Mouse (Mus musculus): ENCODE measurements at regions not wholly inside any gene's neighbourhood (a gene's known extent, or its start where the extent isn't known, plus 50 kb on each side); places are given as distances from the start of the nearest gene placed in this dataset.

DNA sequence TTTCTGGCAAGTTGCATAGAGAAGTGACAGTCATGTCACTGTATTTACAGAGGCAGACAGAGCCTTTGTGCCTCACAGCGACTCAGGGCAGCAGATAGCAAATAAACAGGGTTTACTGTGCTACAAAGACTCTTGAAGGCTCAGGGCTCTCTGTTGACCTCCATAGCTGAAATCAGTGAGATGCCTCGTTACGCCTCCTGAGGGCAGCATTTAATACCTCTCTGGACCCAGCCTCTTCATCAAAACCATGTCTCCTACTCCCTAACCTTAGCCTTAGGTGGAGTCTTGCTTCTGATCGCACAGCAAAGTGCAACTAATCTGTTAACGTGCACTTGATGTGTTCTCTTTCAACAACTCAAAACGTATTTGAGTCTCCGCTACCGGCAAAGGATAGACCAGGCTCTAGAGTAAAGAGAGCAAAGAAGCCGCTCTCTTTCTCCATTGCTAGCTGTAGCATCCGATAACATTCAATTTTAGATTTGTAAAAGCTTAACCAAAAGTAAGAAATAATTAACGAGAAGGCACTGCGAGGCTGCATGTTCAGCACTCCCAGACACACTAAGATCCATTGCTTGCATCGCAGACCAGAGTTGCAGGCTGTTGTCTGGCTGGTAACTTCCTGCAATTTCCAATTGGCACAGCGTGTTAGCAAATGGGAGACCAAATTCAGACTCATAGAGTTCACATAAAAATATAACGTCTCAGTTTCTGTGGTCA, 101.1 kb upstream of the Man2a1 start:
- peak; percentile 45 to 72 for DNase-seq

DNA sequence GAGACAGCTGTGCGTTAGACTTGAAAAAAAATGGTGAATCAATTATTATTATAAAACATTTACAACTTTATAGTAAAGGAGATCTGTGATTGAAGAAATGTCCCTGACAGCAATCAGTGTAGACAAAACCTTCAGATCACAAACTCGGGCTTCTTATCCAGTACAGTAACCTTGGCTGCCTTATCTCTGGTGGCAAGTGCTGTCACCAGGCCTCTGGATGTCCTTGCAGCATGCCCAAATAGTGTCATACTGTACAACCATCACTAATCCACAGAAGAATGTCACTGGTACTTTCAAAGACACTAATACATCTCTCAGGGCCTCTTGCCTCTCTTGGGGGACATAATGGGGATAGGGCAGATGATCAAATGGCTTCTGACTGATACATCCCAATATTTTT, 98.2 kb upstream of the Man2a1 start:
- DNase-seq: no peak

DNA sequence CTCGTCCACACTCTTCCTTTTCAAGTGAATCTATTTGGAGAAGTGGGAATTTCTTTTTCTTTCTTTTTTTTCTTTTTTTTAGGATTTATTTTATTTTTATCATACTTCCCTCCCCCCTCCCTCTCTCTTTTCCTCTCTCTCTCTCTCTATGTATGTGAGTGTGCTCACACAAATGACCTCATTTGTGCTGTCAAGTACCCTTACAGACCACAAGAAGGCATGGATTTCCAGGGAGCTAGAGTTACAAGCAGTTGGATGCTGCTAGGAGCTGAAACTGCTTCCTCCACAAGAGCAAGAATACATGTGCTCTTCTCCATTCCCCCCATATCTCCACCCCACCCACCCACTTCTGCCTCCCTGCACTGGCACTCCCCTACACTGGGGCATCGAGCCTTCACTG, 94.6 kb upstream of the Man2a1 start:
- no peak for DNase-seq

DNA sequence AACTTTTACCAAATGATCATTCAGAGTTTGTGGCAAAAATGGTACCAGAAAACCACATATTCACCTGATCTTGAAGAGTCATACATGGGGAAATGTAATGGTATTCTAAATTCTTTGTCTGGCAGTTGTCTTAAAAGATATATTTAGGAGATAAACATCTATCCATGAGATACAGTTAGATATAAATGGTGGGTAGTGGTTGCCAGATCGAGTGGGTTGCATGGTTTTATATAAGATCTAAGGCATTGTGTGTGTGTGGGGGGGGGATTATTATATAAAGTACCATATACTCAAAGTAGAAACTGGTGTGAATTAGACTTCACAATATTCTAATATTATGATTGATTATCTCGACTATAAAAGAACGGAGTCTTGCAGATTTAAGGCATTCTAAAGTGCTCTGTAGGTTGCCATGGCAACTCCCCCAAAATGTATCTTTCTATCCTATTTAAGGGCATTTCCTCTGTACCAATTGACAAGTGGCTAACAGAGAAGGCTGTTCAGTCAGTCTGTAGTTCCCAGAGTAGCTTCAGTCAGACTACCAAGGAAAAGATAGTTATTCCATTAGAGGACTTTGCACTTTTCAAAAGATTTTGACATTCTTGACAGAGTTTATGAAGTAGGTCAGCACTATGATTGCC, 89.3 kb upstream of the Man2a1 start:
- no peak for DNase-seq

DNA sequence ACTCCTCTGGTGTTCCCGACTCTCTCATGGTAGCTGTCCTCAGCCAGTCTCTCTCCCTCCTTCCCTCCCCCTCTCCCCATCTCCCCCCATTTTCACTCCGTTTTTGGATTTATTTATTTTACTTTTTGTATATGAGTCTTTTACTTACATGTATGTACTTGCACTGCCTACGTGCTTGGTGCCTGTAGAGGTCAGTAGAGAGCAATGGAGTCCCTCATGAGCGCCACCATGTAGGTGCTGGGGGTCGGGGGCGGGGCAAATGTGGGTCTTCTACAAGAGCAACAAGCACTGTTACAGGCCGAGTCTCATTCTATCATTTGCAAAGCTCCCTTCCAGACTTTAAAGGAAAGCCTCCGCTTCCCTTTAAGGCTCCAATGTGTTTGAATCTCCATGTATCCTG, 78.3 kb upstream of the Man2a1 start:
- DNase-seq: no peak

DNA sequence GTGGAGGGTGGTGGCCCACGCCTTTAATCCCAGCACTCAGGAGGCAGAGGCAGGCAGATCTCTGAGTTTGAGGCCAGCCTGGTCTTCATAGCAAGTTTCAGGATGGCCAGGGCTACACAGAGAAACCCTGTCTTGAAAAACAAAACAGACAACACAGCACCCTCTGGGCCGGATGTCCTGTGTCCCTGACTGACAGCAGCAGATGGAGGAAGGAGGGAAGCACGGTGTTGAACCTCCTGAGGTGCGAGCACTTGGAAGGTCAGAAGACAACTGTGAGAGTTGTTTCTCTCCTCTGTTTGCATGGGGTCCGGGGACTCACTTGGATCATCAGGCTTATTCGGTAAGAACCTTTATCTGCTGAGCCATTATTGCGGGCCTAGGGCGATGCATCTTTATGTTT, 76.6 kb upstream of the Man2a1 start:
- DNase-seq: no peak

DNA sequence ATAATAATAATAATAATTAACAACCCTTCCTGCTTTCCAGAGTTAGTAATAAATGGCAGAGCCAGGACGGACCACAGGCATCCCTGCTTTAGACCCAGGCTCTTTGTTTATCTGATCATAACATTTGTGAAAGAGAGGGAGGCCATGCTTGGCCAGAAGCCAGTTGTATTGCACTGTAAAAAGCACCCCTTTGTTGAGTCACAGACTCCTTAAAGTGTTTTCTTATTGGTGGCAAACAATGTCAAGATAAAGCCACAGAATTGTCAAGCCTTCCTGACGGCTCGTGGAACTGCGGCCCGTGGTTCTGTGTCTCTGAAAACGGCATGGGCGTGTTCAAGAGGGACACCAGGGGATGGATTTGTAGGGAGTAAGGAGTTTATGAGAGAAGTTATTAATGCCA, 72.7 kb upstream of the Man2a1 start:
- DNase-seq: no peak

DNA sequence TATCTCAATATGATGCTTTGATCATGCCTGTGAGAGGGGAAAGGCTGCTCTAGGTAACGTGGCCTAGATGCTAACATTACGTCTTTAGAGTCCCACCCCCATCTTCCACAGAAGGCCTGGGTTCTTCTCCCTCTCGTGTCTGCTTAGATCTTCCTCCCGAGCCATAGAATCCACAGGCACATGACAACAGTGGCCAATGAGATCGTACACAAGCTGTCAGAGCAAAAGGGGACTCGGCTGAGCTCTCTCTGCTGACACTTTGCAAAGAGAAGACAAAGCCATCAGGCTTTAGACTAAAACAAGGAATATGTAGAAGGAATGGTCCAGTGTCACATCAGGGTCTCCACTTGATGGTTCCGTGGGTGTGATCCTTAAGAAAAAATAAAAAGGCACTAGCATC, 72.1 kb upstream of the Man2a1 start:
- no peak for DNase-seq

DNA sequence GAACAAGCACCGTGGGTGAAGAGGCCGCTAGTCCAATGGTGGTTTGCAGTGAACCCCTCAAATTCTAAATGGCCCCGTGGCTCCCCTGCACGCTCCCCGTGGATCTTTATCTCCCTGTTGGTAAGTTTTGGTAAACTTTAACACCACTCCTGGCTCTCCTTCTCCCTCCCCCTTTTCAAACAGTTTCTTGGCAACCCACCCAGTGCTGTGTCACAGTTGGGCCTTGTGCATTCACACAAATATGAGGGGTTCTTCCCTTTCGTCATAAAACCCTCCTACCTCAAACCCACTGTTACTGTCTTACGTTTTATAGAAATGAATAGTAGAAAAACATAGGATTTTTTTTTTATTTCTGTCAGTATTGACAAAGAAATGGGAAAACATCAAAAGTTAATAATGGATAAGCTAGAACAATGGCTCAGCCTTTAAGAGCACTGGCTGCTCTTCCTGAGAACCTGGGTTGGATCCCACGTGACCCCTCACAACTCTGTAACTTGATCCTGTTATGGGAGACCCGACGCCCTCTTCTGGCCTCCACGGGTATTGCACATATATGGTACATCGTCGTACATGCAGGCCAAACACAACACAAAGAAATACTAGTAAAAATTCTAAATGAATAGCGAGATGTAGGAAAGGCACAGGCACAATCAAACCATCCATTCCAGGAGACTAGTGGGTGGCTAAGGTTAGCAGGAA, 71.1 kb upstream of the Man2a1 start:
- no peak for DNase-seq

DNA sequence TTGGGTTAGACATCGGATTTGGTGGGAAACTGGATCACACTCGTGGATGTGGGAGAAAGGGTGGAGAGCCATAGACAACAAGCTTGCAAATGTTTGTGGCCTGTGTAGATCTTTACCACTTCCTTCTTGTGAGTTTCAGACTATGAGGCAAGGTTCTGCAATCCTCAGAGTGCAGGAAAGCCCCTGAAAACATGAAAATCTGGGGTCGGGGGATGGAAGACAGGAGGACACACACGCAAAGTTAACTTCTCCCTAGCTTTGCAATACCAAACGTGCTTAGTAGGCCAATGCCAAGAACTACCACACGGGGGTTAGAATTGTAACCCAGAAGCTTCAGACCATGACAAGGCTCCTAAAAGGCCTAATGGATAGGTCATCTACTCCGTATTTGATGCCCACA, 69.4 kb upstream of the Man2a1 start:
- DNase-seq: no peak

DNA sequence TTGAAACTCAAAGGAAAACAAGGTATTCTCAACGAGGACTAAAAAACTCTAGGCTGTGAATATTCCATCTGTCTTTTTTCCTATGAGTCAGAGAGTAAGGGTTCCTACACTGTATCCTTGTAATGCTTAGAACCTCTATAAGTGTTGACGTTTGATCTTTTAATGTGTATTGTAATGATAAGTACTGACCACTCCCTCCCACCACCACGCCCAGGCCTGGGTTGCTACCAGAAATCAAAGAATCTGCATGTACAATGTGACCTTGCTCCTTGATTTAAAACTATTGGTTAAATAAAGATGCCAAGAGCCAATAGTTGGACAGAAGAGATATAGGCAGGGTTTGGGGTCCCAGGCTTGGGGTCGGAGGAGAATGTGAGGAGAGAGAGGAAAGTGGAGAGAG, 66.2 kb upstream of the Man2a1 start:
- no peak for DNase-seq

DNA sequence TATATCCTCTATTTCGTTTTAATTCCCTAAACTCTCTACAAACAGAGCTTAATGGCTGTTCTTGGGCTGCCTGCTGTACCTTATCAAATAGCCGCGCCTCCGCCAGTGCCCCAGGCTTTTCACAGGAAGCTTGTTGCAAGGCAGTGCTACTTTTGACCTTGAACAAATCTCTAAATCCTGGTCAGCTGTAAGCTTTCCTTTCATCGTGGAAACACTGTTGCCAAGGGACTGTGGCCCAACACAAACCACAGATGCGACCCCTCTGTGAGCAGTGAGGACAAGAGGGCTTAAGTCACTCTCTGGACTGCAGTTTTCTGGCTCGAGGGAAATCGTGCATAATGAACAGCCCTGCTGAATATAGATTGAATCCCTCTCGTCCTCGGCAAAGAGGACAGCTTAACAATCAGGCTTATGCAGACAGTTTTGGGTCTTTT, 62.0 kb upstream of the Man2a1 start:
- DNase-seq: peak; percentile 46 to 73

DNA sequence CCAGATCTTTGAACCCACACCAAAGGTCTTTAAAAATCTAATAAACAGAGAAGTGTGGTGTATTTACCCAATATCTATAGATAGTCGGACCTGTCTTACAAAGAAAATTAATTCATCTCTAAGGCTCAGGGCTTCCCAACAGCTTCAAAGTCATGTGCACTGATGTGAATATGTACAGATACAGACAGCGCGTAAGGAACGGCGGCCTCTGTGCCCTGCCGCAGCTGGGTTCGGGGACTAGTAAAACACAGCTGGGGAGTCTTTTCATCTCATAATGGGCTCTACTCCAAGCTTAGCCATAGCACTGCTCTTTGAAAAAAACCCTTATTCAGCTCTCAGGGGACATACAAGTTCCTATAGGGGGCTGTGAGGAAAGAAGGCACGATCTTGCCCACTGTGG, 60.1 kb upstream of the Man2a1 start:
- no peak for DNase-seq

DNA sequence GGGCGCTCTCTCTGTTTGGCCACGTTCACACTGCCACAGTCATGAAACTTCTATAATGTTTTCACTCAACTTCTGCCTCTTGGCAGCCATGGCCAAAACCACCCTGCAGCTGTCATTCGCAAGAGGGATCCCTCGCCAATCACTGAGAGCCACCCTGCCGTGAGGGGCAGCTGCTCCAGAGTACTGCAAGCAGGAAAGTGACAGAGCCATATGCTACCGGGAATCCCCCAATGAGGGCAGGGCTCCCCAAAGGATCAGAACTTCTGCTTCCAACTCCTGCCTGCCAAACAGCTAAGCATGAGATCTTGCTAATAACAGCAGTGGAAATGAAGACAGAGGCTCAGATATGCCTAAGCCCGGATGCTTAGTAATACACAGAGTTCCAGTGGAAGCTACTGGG, 52.0 kb upstream of the Man2a1 start:
- no peak for DNase-seq

DNA sequence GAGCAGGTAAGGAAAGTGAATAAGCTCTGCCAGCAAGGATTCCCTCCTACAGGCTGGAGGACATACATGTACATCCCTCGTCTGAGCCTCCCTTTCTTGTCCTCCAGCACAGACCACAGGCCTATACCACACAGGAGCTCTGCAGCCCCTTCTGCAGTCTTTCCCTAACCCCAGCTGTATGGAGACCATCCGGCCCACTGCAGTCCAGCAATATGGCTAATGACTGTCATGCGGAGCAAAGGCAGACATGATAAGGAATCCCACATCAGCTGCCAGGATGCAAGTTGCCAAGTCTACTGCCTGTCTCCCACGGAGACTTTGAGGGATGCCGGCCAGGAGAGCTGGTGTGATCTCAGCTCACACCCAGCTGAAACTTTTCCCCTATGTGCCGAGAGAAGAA, 50.5 kb upstream of the Man2a1 start:
- no peak for DNase-seq
